Mouse (Mus musculus) liver, embryonic 13.5 days (tissue): ENCODE results near the gene Chst15. TPM values are rescaled to one million over a fixed set of nuclear protein-coding genes. Genes with fewer than 3 reads are reported as not detected.

Experiments used
- ATAC-seq: fragments of 200-750 bp; cut with Nextera tagmentation; 2 replicates; pipeline ENCODE4 v1.8.0; 2017; ENCODE audit warnings: low read depth, mild to moderate bottlenecking, moderate number of reproducible peaks, moderate library complexity
- DNase-seq: peaks from one replicate; pipeline ENCODE4 v3.0.0; 2022
- H3K27ac ChIP-seq: fragments of 300-500 bp; sonication (generic); 2 replicates; pipeline ENCODE4 v1.5.1; 2015; ENCODE audit warnings: moderate library complexity, mild to moderate bottlenecking, inconsistent platforms
- H3K27me3 ChIP-seq: fragments of 300-500 bp; sonication (generic); 2 replicates; pipeline ENCODE4 v1.6.1; 2015; ENCODE audit warnings: mild to moderate bottlenecking, inconsistent platforms
- H3K36me3 ChIP-seq: fragments of 300-500 bp; sonication (generic); 2 replicates; pipeline ENCODE4 v1.6.1; 2015; ENCODE audit warnings: mild to moderate bottlenecking, inconsistent platforms
- H3K4me1 ChIP-seq: fragments of 300-500 bp; sonication (generic); replicated peaks from 2 replicates; pipeline ENCODE4 v1.6.1; 2015; ENCODE audit warnings: inconsistent platforms
- H3K4me2 ChIP-seq: fragments of 300-500 bp; sonication (generic); 2 replicates; pipeline ENCODE4 v1.6.1; 2015; ENCODE audit warnings: inconsistent platforms, mild to moderate bottlenecking, moderate library complexity
- H3K4me3 ChIP-seq: fragments of 300-500 bp; sonication (generic); replicated peaks from 2 replicates; pipeline ENCODE4 v1.5.1; 2015; ENCODE audit warnings: mild to moderate bottlenecking, inconsistent platforms
- H3K9ac ChIP-seq: fragments of 300-500 bp; sonication (generic); 2 replicates; pipeline ENCODE4 v1.6.1; 2015; ENCODE audit warnings: mild to moderate bottlenecking, inconsistent platforms
- H3K9me3 ChIP-seq: fragments of 300-500 bp; sonication (generic); replicated peaks from 2 replicates; pipeline ENCODE4 v1.6.1; 2016; ENCODE audit warnings: inconsistent platforms
- WGBS: fragments of 180-500 bp; shearing (Covaris S2); methylation state at CpG from one replicate; pipeline ENCODE4 v1.1.7; 2015; ENCODE audit not compliant: insufficient replicate concordance; 5-methylcytosine and 5-hydroxymethylcytosine counted together
- polyA plus RNA-seq: library from polyadenylated mRNA; unstranded; fragments of >200 nt; fragmentation: Nextera tagmentation; extraction: Ambion mirVana; gene quantifications from 2 replicates; pipeline ENCODE4 v1.2.1, GENCODE M21; 2015

Chst15 gene
- polyA plus RNA-seq, 1 experiment from 2014 or later = 4.6 TPM

DNA sequence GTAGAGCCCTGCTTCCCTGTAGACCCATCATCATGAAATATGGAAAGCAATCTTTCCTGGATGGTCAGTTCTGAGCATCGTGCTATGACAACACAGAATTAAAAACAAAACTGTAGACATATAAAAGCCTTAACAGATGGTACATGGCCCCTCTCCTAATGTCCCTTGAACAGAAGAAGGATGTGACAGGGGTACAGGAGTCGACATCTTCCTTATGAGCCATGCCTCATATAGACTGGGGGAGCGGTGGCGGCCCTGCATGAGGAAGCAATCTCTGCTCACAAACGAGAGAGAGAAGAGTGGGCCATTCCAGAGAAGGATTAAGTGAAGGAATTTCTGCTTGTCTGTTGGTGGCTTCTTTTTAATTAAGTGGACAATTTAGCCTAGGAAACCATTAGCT lies 58.8 kb downstream of the Chst15 start:
- Histone ChIP-seq H3K4me2 (no peak overlapping the region), H3K27me3 (no peaks in the 10 kb centered on the region), H3K4me3 (no peak overlapping the region), H3K27ac (no peak overlapping the region), H3K36me3 (no peaks in the 10 kb centered on the region), H3K9ac (no peak overlapping the region), H3K9me3 (no peaks in the 10 kb centered on the region), H3K4me1 (peaks cover 43% of the 10 kb centered on the region)
- no peak for DNase-seq
- 74% methylated on average over 5 of the region's 5 CpGs for WGBS
- no peak for ATAC-seq

GRCm38 (mm10) chr7:132253513-132253912 lies 63.5 kb downstream of the Chst15 start:
- DNase-seq = no peak
- no peaks in the 10 kb centered on the region for H3K9me3 ChIP-seq
- no peaks in the 10 kb centered on the region for H3K27me3 ChIP-seq
- H3K4me2 ChIP-seq = no peak overlapping the region
- 77% methylated on average over 5 of the region's 5 CpGs for WGBS
- no peak for ATAC-seq
- 0 out of 2 replicates have a peak, but pooled peaks cover 2% of the 10 kb centered on the region for H3K36me3 ChIP-seq
- no peak overlapping the region for H3K27ac ChIP-seq
- peaks cover 6% of the 10 kb centered on the region; the same call in 1 of the 2 replicates for H3K4me1 ChIP-seq
- H3K4me3 ChIP-seq = no peak overlapping the region
- H3K9ac ChIP-seq = no peak overlapping the region

DNA sequence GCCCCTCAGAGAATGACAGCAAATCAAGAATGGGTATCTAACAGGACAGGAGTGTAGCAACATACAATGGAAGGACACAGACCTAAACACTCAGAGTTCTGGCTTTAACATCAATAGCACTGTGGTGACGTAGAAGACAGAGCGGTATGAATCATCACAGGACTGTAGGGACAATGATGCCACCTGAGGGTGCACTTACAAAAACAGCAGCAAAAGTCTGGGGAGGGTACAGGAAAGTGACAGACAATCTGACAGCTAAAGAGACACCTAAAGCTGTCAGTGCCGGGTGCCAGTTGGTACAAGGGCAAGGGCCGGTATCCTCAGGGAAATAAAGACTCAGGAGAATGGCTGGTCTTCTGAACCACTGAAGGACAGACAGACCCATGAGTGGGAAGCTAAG lies 64.0 kb downstream of the Chst15 start:
- no peak for DNase-seq
- no peaks in the 10 kb centered on the region for H3K9me3 ChIP-seq
- H3K4me3 ChIP-seq = no peak overlapping the region
- no peaks in the 10 kb centered on the region for H3K27me3 ChIP-seq
- 0 out of 2 replicates have a peak, but pooled peaks cover 2% of the 10 kb centered on the region for H3K36me3 ChIP-seq
- no peak overlapping the region for H3K4me2 ChIP-seq
- H3K27ac ChIP-seq = no peak overlapping the region
- H3K9ac ChIP-seq = no peak overlapping the region
- peaks cover 6% of the 10 kb centered on the region; the same call in 1 of the 2 replicates for H3K4me1 ChIP-seq
- WGBS = 83% methylated on average over 4 of the region's 4 CpGs
- ATAC-seq = no peak

- no peak for DNase-seq
- H3K9me3 ChIP-seq = no peaks in the 10 kb centered on the region
- peaks cover 17% of the 10 kb centered on the region for H3K36me3 ChIP-seq
- H3K4me3 ChIP-seq = no peak overlapping the region
- no peak for ATAC-seq
- H3K4me1 ChIP-seq = peaks cover 8% of the 10 kb centered on the region; the same call in 1 of the 2 replicates
- no peak overlapping the region for H3K4me2 ChIP-seq
- H3K27me3 ChIP-seq = no peaks in the 10 kb centered on the region
- 70% methylated on average over 10 of the region's 10 CpGs for WGBS
- H3K9ac ChIP-seq = no peak overlapping the region
- H3K27ac ChIP-seq = no peak overlapping the region
These were observed 67.4 kb downstream of the Chst15 start for GRCm38 (mm10) chr7:132249563-132250119.

DNA sequence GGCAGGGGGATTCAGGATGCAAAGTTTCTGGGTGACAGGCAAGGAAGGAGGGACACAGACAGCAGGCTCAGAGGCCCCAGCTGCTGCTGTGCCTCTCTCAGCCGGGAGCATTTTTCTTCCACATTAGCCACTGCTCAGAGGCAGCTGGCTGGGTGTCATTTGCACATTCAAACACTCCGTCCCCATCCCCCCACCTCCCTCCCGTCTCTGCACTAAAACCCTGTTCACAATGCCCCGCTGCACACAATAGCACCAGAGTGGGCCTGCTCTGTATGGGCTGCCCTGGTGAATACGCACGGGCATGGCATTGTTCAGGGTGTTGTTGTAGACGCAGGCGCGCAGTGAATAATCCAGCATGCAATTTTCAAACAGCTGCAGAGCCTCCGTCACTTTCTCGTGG lies 69.5 kb downstream of the Chst15 start:
- H3K27me3 ChIP-seq = no peaks in the 10 kb centered on the region
- no peak overlapping the region for H3K4me2 ChIP-seq
- H3K36me3 ChIP-seq = peaks cover 21% of the 10 kb centered on the region
- no peaks in the 10 kb centered on the region for H3K9me3 ChIP-seq
- no peak overlapping the region for H3K4me3 ChIP-seq
- ATAC-seq (no peak), DNase-seq (no peak)
- H3K4me1 ChIP-seq = peaks cover 16% of the 10 kb centered on the region
- no peak overlapping the region for H3K9ac ChIP-seq
- WGBS = 73% methylated on average over 11 of the region's 11 CpGs
- no peak overlapping the region for H3K27ac ChIP-seq

GRCm38 (mm10) chr7:132247091-132247490 lies 69.9 kb downstream of the Chst15 start:
- H3K27ac ChIP-seq = no peak overlapping the region
- 80% methylated on average over 5 of the region's 5 CpGs for WGBS
- H3K4me1 ChIP-seq = peaks cover 16% of the 10 kb centered on the region
- no peaks in the 10 kb centered on the region for H3K9me3 ChIP-seq
- no peak overlapping the region for H3K9ac ChIP-seq
- DNase-seq (no peak), ATAC-seq (no peak)
- no peak overlapping the region for H3K4me3 ChIP-seq
- H3K36me3 ChIP-seq = peaks cover 24% of the 10 kb centered on the region
- H3K27me3 ChIP-seq = no peaks in the 10 kb centered on the region
- H3K4me2 ChIP-seq = no peak overlapping the region

DNA sequence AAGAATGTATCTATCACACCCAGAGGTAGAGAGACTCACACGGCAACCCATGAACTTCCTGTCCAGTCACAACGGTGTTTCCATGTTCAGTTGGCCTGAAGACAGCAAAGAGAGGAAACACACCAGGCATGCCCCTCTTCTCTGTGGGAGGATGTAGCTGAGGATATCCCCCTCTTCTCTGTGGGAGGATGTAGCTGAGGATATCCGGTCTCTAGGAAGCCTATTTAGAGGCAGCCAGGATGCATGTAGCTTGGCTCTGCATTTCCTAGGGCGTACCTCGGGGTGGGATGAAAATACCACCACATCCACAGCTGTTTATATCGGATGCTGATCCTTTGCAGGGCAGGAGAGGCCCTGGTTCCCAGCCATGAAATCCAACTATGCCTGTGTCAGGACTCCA lies 71.3 kb downstream of the Chst15 start:
- no peak for DNase-seq

GRCm38 (mm10) chr7:132244637-132245036 lies 72.4 kb downstream of the Chst15 start:
- Histone ChIP-seq H3K4me1 (peaks cover 10% of the 10 kb centered on the region), H3K9ac (no peak overlapping the region), H3K4me2 (no peak overlapping the region), H3K27me3 (no peaks in the 10 kb centered on the region), H3K9me3 (no peaks in the 10 kb centered on the region), H3K4me3 (no peak overlapping the region), H3K27ac (no peak overlapping the region), H3K36me3 (peaks cover 31% of the 10 kb centered on the region)
- DNase-seq (no peak), ATAC-seq (no peak)
- 83% methylated on average over 14 of the region's 14 CpGs for WGBS

More for the DNA sequence above, 71.3 kb downstream of the Chst15 start:
- Histone ChIP-seq H3K36me3 (peaks cover 31% of the 10 kb centered on the region), H3K4me2 (no peak overlapping the region), H3K27ac (no peak overlapping the region), H3K9me3 (no peaks in the 10 kb centered on the region), H3K4me1 (peaks cover 15% of the 10 kb centered on the region), H3K27me3 (no peaks in the 10 kb centered on the region), H3K4me3 (no peak overlapping the region), H3K9ac (no peak overlapping the region)
- WGBS = 77% methylated on average over 6 of the region's 6 CpGs
- no peak for ATAC-seq

GRCm38 (mm10) chr7:132243225-132243624 lies 73.8 kb downstream of the Chst15 start:
- H3K9me3 ChIP-seq = no peaks in the 10 kb centered on the region
- H3K4me2 ChIP-seq = no peak overlapping the region
- no peak overlapping the region for H3K4me3 ChIP-seq
- H3K36me3 ChIP-seq = peaks cover 30% of the 10 kb centered on the region
- whole genome bisulfite sequencing = 57% methylated on average over 5 of the region's 5 CpGs
- no peaks in the 10 kb centered on the region for H3K27me3 ChIP-seq
- DNase-seq = no peak
- H3K4me1 ChIP-seq = peaks cover 10% of the 10 kb centered on the region
- no peak overlapping the region for H3K9ac ChIP-seq
- H3K27ac ChIP-seq = peak overlapping the region; percentile 23
- ATAC-seq = peak; percentile 33

DNA sequence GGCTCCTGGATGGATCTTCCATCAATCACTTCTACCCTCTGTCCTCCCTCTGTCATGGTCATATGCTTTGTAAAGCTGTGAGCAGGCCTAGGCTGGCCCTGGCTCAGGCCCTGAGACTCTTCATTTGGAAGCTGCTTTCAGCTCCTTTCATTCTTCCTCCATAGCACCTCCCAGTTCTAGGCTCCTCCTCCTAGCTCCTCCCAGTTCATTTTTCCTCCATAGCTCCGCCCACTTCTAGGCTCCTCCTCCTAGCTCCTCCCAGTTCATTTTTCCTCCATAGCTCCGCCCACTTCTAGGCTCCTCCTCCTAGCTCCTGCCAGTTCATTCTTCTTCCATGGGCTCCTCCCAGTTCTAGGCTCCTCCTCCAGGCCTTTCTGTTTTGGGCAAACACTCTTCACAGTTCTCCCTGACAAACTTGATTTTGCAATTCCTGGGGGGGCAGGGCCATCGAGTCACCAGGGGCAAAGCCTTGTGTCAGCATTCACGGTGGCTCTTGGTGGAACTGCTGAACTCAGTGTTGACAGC lies 74.3 kb downstream of the Chst15 start:
- no peaks in the 10 kb centered on the region for H3K27me3 ChIP-seq
- DNase-seq = peak; percentile 54

GRCm38 (mm10) chr7:132238921-132239320 lies 78.1 kb downstream of the Chst15 start:
- no peak for ATAC-seq
- Histone ChIP-seq H3K4me1 (peaks cover 1% of the 10 kb centered on the region), H3K9me3 (no peaks in the 10 kb centered on the region), H3K27ac (no peak overlapping the region), H3K9ac (no peak overlapping the region), H3K36me3 (peaks cover 32% of the 10 kb centered on the region), H3K4me3 (no peak overlapping the region), H3K27me3 (no peaks in the 10 kb centered on the region), H3K4me2 (no peak overlapping the region)
- no peak for DNase-seq
- WGBS = 60% methylated on average over 3 of the region's 3 CpGs

More for the DNA sequence above, 74.3 kb downstream of the Chst15 start:
- Histone ChIP-seq H3K27ac (no peak overlapping the region), H3K4me1 (peaks cover 10% of the 10 kb centered on the region), H3K4me2 (no peak overlapping the region), H3K9ac (no peak overlapping the region), H3K36me3 (peaks cover 34% of the 10 kb centered on the region), H3K4me3 (no peak overlapping the region), H3K9me3 (no peaks in the 10 kb centered on the region)
- 20% methylated on average over 4 of the region's 4 CpGs for WGBS
- peak; percentile 62 for ATAC-seq

DNA sequence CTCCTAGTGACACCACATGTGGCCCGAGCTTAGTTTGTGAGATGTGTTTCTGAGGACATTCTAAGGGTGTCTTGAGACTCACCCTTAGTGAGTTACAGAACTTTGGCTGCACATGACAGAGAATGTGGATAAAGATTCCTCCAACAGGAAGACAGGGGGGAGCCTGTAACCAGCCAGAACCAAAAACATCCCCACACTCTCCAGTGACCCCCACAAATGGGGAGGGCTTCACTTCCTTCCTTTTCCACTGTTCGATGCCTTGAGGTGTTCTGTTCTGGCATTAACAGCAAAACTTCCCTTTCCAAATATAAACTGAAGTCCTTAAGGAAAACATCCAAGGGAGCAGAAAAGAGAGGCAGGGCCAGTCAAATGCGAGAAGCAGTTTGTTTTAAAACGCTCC lies 79.8 kb downstream of the Chst15 start:
- H3K9ac ChIP-seq = no peak overlapping the region
- H3K4me3 ChIP-seq = no peak overlapping the region
- H3K4me1 ChIP-seq = no peaks in the 10 kb centered on the region
- H3K9me3 ChIP-seq = no peaks in the 10 kb centered on the region
- H3K4me2 ChIP-seq = no peak overlapping the region
- DNase-seq (no peak), ATAC-seq (no peak)
- no peaks in the 10 kb centered on the region for H3K27me3 ChIP-seq
- no peak overlapping the region for H3K27ac ChIP-seq
- 69% methylated on average over 4 of the region's 4 CpGs for WGBS
- H3K36me3 ChIP-seq = peaks cover 25% of the 10 kb centered on the region
